Mouse (Mus musculus) monocyte, adult 2 months (primary cell): ENCODE measurements around the gene Nkiras2.
"Not testable (repeated sequence)": the region's sequence is repeated elsewhere in the genome, so short reads cannot be mapped to it uniquely, and the experiment has no call there.

Experiments
- DNase-seq, 2 experiments: peaks; one replicate each; pipeline ENCODE4 v3.0.0; 2022; ENCODE audit warnings: low spot score in 2 of 2, low read depth in 1 of 2

Gene Nkiras2

GRCm38 (mm10) chr11:100628056-100628455 is 9.0 kb downstream of the Nkiras2 start:
- no peak for DNase-seq

DNA sequence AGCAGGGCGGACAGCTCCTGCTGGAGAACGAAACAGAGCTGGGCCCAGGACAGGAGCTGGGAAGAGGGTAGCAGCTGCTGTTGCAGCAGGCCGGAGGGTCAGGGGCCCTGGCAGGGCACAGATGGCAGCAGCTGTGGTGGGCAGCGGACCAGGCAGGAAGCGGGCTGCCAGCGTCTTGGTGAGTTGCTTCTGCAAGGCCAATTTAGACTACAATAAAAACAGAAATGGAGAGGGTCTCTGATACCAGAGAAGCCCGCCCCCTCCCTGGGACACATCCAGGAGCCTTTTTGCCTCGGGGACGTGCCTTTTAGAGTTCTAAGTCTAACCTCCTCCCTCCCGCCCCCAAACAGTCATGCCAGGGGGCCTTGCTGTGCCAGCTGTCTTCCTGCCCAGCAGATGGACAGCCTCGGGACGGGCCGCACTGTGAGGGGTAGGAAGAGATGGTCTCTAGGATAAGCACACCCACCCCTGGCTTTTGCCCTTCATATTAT is 9.9 kb downstream of the Nkiras2 start:
- DNase-seq = no peak

DNA sequence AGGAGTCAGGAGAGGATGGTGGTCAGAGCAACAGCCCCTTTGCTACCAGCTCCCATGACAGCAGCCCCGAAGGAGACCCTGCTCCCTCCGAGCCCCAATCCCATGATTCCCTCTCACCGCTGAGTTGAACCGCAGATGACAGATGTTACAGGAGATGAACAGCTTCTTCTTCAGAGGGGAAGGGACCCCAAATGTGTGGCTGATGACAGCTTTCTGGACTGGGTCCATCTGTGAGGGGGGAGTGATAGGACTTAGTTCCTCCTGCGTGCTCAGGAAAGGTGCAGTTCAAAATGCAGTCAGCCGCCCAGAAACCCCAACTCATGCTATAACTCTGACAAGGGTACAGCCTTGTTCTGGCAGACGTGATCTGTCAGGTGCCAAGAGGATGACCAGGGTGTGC is 15.5 kb downstream of the Nkiras2 start:
- DNase-seq = no peak

DNA sequence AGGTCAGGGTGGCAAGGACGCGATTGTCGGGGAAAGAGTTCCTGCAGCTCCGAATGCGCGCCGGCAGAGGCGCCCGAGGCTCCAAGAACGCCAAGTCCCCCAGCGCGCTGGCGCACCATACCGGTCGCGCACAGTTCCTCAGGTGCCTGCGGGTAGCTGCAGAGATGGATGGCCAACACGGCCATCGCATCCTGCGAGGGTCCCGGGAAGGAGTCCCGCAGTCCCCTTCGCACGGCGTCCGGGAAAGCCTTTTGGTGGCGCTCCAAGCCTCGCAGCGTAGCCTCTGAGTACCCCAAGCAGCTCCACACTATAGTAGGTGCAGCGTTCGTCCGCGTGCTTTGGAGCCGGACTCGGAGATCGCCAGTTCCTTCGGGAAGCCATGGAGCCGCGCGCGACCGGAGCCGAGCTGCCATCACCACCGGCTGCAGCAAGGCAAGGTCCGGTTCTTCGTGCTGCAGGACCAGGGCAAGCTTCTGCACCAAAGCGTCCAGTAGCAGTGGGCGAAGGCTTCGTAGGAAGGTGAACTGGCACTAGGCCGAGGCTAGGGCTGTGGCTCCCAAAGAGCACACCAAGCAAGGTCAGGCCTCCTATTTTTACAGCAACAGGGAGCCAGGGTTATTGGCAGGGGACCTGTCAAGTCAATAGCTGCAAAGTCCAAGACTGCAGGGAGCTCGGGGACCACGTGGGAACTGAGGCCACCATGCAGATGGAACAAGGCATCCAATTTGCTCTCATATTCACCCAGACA is 21.3 kb downstream of the Nkiras2 start:
- DNase-seq = no peak

DNA sequence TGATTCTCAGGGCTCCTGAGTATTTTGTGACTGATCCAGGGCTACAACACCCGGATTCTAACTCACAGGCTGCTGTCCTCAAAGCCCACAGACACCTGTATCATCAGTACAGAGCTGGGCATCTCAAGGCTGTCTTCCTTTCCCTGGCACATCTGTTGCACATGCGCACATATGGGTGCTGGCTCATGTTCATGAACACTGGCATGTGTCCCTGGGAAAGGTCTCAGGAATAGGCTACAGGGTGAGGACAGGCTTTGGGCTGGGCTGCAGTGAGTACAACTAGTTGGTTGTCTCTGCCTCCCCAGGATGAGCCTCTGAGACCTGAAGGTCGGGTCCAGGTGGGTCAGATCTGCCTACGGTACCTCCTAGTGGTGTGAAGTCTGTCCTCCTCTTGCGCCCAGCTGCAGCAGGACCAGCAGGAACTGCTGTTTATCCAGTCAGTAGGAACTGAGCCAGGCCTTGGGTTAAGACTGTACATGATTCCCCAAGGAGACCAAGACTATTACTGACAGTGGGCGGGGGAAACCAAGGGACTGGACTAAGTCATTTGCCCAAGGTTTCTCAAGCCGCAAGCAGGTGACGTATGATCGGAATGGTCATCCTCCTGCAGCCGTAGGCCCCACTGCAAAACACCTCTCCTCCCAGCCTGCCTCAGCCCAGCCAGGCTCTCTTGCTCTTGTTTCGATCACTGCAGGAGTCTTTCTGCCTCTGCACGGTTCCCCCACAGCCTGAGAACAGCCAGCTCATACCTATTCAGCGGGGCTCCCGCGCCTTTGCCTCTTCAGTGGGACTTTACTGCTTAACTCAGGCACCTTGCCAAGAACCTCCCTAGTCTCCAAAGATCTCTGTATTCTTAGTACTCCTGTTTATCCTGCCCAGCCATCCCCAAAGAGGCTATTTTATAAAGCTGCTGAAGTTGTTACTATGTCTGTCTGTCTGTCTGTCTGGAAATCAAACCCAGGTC is 24.9 kb downstream of the Nkiras2 start:
- no peak for DNase-seq

- peak in 1 of 2 experiments; percentile 28 for DNase-seq
These were observed 27.2 kb downstream of the Nkiras2 start for GRCm38 (mm10) chr11:100646265-100646664.

- DNase-seq = no peak
These were observed 29.4 kb downstream of the Nkiras2 start for GRCm38 (mm10) chr11:100648405-100648804.

DNA sequence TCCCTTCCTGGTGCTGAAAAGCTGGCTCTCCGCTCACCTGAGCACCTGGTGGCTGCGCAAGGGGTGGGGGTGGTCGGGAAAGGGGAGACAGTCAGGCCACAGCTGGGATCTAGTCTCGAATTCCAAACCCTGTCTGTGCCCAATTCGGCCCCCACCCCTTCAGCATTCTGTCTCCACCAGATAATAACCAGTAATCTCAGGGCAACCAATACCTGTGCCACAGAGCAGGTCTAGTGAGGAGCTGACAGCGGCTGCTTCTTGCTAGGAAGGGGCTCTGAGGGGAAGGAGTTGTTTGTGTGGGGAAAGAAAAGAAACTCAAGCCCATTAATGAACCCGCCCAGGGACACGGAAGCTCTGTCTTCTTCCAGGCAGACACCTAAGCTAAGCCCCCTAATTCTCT is 32.2 kb downstream of the Nkiras2 start:
- DNase-seq = no peak

DNA sequence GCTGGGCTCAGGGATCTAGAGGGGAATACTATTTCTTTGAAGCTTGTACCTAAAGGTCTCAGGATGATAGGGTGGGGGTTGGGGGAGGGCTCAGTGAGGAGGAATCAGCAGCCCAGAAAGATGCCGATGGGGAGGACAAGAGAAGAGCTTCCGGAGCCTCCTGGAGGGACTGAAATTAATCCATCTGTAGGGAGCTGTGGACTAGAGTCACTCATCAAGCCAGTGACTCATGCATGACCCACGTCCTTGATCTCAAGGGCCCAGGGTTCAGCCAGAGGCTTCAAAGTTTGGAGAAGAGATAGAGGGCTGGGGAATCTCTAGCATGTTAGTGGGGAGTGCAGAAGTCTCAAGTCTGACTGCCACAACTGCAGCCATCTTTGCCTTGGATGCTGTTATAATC is 32.7 kb downstream of the Nkiras2 start:
- DNase-seq = no peak

DNA sequence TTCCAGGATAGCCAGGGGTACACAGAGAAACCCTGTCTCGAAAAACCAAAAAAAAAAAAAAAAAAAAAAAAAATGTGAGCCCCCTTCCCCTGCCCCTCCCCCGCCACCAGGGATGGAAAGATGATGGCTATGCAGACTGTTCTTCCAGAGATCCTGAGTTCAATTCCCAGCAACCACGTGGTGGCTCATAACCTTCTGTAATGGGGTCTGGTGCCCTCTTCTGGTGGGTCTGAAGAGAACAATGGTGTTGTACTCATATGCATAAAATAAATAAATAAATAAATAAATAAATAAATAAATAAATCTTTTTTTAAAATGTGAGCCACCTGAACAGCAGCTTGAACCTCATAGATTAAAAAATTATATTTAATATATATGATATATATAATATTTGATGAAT is 36.5 kb downstream of the Nkiras2 start:
- not testable (repeated sequence) for DNase-seq

DNA sequence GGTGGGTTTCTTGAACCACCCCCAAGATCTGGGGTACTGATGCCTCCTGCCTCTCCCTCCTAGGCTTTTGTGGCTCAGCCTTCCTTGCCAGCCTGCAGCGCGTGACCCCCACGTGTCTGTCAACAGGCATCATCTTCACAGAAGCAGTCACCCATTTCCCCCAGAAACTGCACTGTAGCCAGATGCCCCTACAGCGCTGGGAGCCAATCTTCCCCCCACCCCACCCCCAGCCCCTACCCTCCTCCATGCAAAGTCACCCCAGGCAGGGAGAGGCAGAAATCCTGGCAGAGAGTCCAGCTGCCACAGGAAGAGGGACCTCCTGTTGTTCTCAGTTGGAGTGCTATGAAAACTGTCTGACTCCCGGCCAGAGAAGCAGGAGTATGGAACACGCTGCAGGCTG is 37.4 kb downstream of the Nkiras2 start:
- no peak for DNase-seq

GRCm38 (mm10) chr11:100659806-100660205 is 40.8 kb downstream of the Nkiras2 start:
- DNase-seq = no peak

DNA sequence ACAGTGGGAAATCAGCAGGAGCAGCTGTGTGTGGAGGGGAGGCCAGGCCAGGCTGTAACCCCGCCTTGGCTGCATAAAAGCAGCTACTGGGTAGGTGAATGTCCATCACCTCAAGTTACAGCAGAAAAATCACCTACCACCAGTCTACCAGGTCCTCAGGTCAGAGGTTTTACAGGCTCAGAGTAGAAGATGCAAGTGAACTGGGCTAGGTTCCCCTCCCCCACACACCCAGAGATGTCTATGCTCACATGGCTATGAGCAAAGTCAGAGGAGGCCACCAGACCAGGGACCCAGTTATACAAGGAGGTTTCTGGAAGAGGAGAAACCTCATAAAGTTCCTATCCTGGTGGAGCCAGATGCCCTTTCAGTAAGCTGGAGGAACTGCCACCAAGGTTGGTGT is 52.0 kb downstream of the Nkiras2 start:
- DNase-seq = no peak

DNA sequence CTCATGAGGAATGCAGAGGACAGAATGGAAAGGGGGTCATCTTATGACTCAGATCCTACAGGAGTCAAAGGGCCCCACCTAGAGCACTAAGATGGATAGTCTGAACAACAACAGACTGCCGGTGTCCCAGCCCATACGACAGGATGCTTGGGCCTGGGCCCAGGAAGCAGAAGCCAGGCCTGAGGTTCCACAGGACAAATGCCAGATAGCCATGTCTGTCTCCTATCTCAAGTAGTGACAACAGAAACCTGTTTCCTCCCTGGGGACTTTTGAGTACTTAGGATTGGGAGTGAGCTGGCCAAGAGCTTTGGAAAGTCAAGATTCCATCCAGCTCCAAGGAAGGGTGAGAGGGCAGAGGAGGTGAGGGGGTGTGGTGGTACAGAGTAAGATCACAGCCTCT is 52.9 kb downstream of the Nkiras2 start:
- DNase-seq = no peak

GRCm38 (mm10) chr11:100673169-100673568 is 54.1 kb downstream of the Nkiras2 start:
- no peak for DNase-seq
